Mouse (Mus musculus) liver, adult 2 months (tissue): Measurements from ENCODE around the gene Fah.

ENCODE experiments used
- CTCF ChIP-seq: fragments of 200-500 bp; IDR thresholded peaks from 2 replicates; pipeline ENCODE4 v1.5.1; 2011; ENCODE audit warnings: low read depth, low read length, control low read depth
- POLR2A ChIP-seq: fragments of 200-500 bp; IDR thresholded peaks from 2 replicates; pipeline ENCODE4 v1.6.1; 2011; ENCODE audit warnings: low read length, control low read depth; ENCODE audit not compliant: insufficient read depth; ENCODE audit errors: extremely low read depth

GRCm38 (mm10) chr7:84643270-84643998 is 36.9 kb upstream of the Fah start:
- no peak for TF ChIP-seq CTCF
- no peak for TF ChIP-seq POLR2A
